Mouse (Mus musculus): Measurements from ENCODE around the gene Tex44. TPM values are rescaled to one million over a fixed set of nuclear protein-coding genes. Genes with fewer than 3 reads are reported as not detected.

Tex44 gene
- polyA plus RNA-seq, 1 experiment from 2014 or later = not detected

- Histone ChIP-seq H3K27me3 (no peaks in the 10 kb centered on the region), H3K36me3 (ENCODE audit: poor library complexity, severe bottlenecking) (no peaks in the 10 kb centered on the region), H3K4me2 (no peak overlapping the region), H3K9me3 (replicated peaks) (no peaks in the 10 kb centered on the region), H3K27ac (0 out of 2 replicates have a peak overlapping the region, but pooled peaks have one; percentile 46), H3K9ac (no peak overlapping the region), H3K4me1 (peaks cover 22% of the 10 kb centered on the region), H3K4me3 (no peak overlapping the region)
- WGBS = 69% methylated on average over 1 of the region's 1 CpGs
- no peak for ATAC-seq
Observed at GRCm38 (mm10) chr1:86424336-86424735, 1.8 kb upstream of the Tex44 start.

GRCm38 (mm10) chr1:86424835-86425547 lies 1.1 kb upstream of the Tex44 start:
- peaks cover 22% of the 10 kb centered on the region for H3K4me1 ChIP-seq
- H3K36me3 ChIP-seq (ENCODE audit: poor library complexity, severe bottlenecking) = no peaks in the 10 kb centered on the region
- no peak overlapping the region for H3K9ac ChIP-seq
- 8% methylated on average over 11 of the region's 11 CpGs for WGBS
- no peak overlapping the region for H3K4me3 ChIP-seq
- peak; percentile 64; the same call in 1 of the 2 replicates for ATAC-seq
- no peaks in the 10 kb centered on the region for H3K9me3 ChIP-seq (replicated peaks)
- 0 out of 2 replicates have a peak overlapping the region, but pooled peaks have one; percentile 1 for H3K4me2 ChIP-seq
- H3K27ac ChIP-seq = peak overlapping the region; percentile 46
- no peaks in the 10 kb centered on the region for H3K27me3 ChIP-seq

GRCm38 (mm10) chr1:86430056-86430455 lies 3.9 kb downstream of the Tex44 start:
- H3K9me3 ChIP-seq (replicated peaks) = no peaks in the 10 kb centered on the region
- no peak overlapping the region for H3K4me2 ChIP-seq
- H3K4me1 ChIP-seq = peaks cover 22% of the 10 kb centered on the region
- no peak for ATAC-seq
- no peaks in the 10 kb centered on the region for H3K27me3 ChIP-seq
- H3K36me3 ChIP-seq (ENCODE audit: poor library complexity, severe bottlenecking) = no peaks in the 10 kb centered on the region
- H3K27ac ChIP-seq = no peak overlapping the region
- H3K9ac ChIP-seq = no peak overlapping the region
- WGBS = 47% methylated on average over 2 of the region's 2 CpGs
- H3K4me3 ChIP-seq = no peak overlapping the region

GRCm38 (mm10) chr1:86432778-86433177 lies 6.6 kb downstream of the Tex44 start:
- no peaks in the 10 kb centered on the region for H3K9me3 ChIP-seq (replicated peaks)
- WGBS = 91% methylated on average over 4 of the region's 4 CpGs
- no peak overlapping the region for H3K4me3 ChIP-seq
- ATAC-seq = no peak
- H3K9ac ChIP-seq = no peak overlapping the region
- no peaks in the 10 kb centered on the region for H3K27me3 ChIP-seq
- no peaks in the 10 kb centered on the region for H3K36me3 ChIP-seq (ENCODE audit: poor library complexity, severe bottlenecking)
- peaks cover 39% of the 10 kb centered on the region for H3K4me1 ChIP-seq
- H3K4me2 ChIP-seq = no peak overlapping the region
- peak overlapping the region; percentile 100 for H3K27ac ChIP-seq

- peaks cover 39% of the 10 kb centered on the region for H3K4me1 ChIP-seq
- H3K9ac ChIP-seq = no peak overlapping the region
- no peak overlapping the region for H3K4me3 ChIP-seq
- no peak for ATAC-seq
- no peaks in the 10 kb centered on the region for H3K36me3 ChIP-seq (ENCODE audit: poor library complexity, severe bottlenecking)
- peak overlapping the region; percentile 61; the same call in 1 of the 2 replicates for H3K4me2 ChIP-seq
- WGBS = 80% methylated on average over 7 of the region's 7 CpGs
- peak overlapping the region; percentile 100 for H3K27ac ChIP-seq
- no peaks in the 10 kb centered on the region for H3K9me3 ChIP-seq (replicated peaks)
- H3K27me3 ChIP-seq = no peaks in the 10 kb centered on the region
Observed at GRCm38 (mm10) chr1:86433359-86433758, 7.2 kb downstream of the Tex44 start.

GRCm38 (mm10) chr1:86434001-86434400 lies 7.9 kb downstream of the Tex44 start:
- peak; percentile 61 for ATAC-seq
- 1% methylated on average over 11 of the region's 12 CpGs for WGBS
- no peaks in the 10 kb centered on the region for H3K9me3 ChIP-seq (replicated peaks)
- H3K9ac ChIP-seq = peak overlapping the region; percentile 83
- peak overlapping the region; percentile 100 for H3K27ac ChIP-seq
- peaks cover 39% of the 10 kb centered on the region for H3K4me1 ChIP-seq
- H3K4me3 ChIP-seq = peak overlapping the region; percentile 39
- peak overlapping the region; percentile 61 for H3K4me2 ChIP-seq
- H3K36me3 ChIP-seq (ENCODE audit: poor library complexity, severe bottlenecking) = no peaks in the 10 kb centered on the region
- no peaks in the 10 kb centered on the region for H3K27me3 ChIP-seq

- peak; percentile 93 for ATAC-seq
- H3K9ac ChIP-seq = peak overlapping the region; percentile 83
- H3K4me3 ChIP-seq = peak overlapping the region; percentile 39
- H3K4me2 ChIP-seq = peak overlapping the region; percentile 61
- H3K27ac ChIP-seq = peak overlapping the region; percentile 100
- no peaks in the 10 kb centered on the region for H3K36me3 ChIP-seq (ENCODE audit: poor library complexity, severe bottlenecking)
- no peaks in the 10 kb centered on the region for H3K27me3 ChIP-seq
- WGBS = 2% methylated on average over 39 of the region's 46 CpGs
- H3K9me3 ChIP-seq (replicated peaks) = no peaks in the 10 kb centered on the region
- peaks cover 44% of the 10 kb centered on the region for H3K4me1 ChIP-seq
Observed at GRCm38 (mm10) chr1:86434439-86435201, 8.5 kb downstream of the Tex44 start.

- Histone ChIP-seq H3K4me2 (peak overlapping the region; percentile 61), H3K9me3 (replicated peaks) (no peaks in the 10 kb centered on the region), H3K36me3 (ENCODE audit: poor library complexity, severe bottlenecking) (no peaks in the 10 kb centered on the region), H3K4me1 (peaks cover 52% of the 10 kb centered on the region), H3K9ac (peak overlapping the region; percentile 83), H3K27me3 (no peaks in the 10 kb centered on the region), H3K4me3 (peak overlapping the region; percentile 39), H3K27ac (peak overlapping the region; percentile 100)
- ATAC-seq = peak; percentile 27
- 7% methylated on average over 13 of the region's 13 CpGs for WGBS
Observed at GRCm38 (mm10) chr1:86435302-86435821, 9.2 kb downstream of the Tex44 start.

- no peaks in the 10 kb centered on the region for H3K9me3 ChIP-seq (replicated peaks)
- H3K27me3 ChIP-seq = no peaks in the 10 kb centered on the region
- no peak overlapping the region for H3K27ac ChIP-seq
- no peak overlapping the region for H3K9ac ChIP-seq
- H3K4me3 ChIP-seq = no peak overlapping the region
- no peak for ATAC-seq
- no peaks in the 10 kb centered on the region for H3K36me3 ChIP-seq (ENCODE audit: poor library complexity, severe bottlenecking)
- WGBS = 65% methylated on average over 9 of the region's 9 CpGs
- peaks cover 67% of the 10 kb centered on the region for H3K4me1 ChIP-seq
- H3K4me2 ChIP-seq = no peak overlapping the region
Observed at GRCm38 (mm10) chr1:86437219-86438013, 11.3 kb downstream of the Tex44 start.

GRCm38 (mm10) chr1:86438014-86438319 lies 11.8 kb downstream of the Tex44 start:
- Histone ChIP-seq H3K9me3 (replicated peaks) (no peaks in the 10 kb centered on the region), H3K4me3 (no peak overlapping the region), H3K27ac (no peak overlapping the region), H3K9ac (no peak overlapping the region), H3K27me3 (no peaks in the 10 kb centered on the region), H3K36me3 (ENCODE audit: poor library complexity, severe bottlenecking) (no peaks in the 10 kb centered on the region), H3K4me2 (no peak overlapping the region), H3K4me1 (peaks cover 70% of the 10 kb centered on the region)
- 75% methylated on average over 6 of the region's 6 CpGs for WGBS
- no peak for ATAC-seq

GRCm38 (mm10) chr1:86438501-86438900 lies 12.4 kb downstream of the Tex44 start:
- no peak for ATAC-seq
- H3K27me3 ChIP-seq = no peaks in the 10 kb centered on the region
- 72% methylated on average over 2 of the region's 2 CpGs for WGBS
- H3K4me1 ChIP-seq = peaks cover 71% of the 10 kb centered on the region
- no peaks in the 10 kb centered on the region for H3K9me3 ChIP-seq (replicated peaks)
- H3K4me3 ChIP-seq = no peak overlapping the region
- H3K9ac ChIP-seq = no peak overlapping the region
- no peaks in the 10 kb centered on the region for H3K36me3 ChIP-seq (ENCODE audit: poor library complexity, severe bottlenecking)
- no peak overlapping the region for H3K27ac ChIP-seq
- H3K4me2 ChIP-seq = no peak overlapping the region

Measured in forebrain, embryonic 13.5 days (tissue).